Mouse (Mus musculus) lung, adult 2 months (tissue): ENCODE results near the gene Cdkn1b.

Experiments used
- CTCF ChIP-seq: fragments of 200-500 bp; IDR thresholded peaks from 2 replicates; pipeline ENCODE4 v1.5.1; 2011; ENCODE audit warnings: mild to moderate bottlenecking, low read length, control low read depth; ENCODE audit not compliant: insufficient read depth
- POLR2A ChIP-seq: fragments of 200-500 bp; IDR thresholded peaks from 2 replicates; pipeline ENCODE4 v1.6.1; 2011; ENCODE audit warnings: low read depth, mild to moderate bottlenecking, control low read depth, low read length, borderline replicate concordance; ENCODE audit errors: extremely low read depth

DNA sequence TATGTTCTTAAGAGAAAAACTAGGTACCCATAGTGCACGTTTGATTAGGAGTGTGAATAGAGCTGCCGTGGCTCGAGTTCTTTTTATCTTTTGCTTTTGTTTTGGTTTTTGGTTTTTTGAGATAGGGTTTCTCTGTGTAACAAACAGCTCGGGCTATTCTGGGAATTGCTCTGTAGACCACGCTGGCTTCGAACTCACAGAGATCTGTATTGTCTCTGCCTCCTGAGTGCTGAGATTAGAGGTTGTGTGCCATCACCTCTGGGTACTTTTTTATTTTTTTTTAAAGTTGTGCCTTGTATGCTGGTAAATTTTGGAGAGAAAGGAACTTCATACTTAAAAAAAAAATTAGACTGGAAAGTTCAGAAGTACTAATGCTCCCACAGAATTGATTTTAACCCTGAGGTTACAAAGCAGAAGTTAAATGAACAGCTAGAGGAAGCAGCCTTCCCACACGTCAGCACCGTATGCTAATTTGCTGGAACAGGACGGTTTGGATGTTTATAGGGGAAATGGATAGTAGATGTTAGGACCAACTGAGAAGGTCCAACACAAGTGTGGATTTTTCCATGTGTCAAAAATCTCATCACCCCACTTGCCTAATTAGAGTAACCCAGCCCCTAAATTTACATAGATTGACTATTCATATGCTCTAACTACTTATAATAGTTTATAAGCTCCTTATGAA lies 2.5 kb downstream of the Cdkn1b start:
- no peak for TF ChIP-seq CTCF
- no peak for TF ChIP-seq POLR2A
